Mouse (Mus musculus): ENCODE data around the gene Nt5dc2.
A peak's percentile ranks its signal among the peaks of the same experiment; 100 is the strongest.

The Nt5dc2 gene

DNA sequence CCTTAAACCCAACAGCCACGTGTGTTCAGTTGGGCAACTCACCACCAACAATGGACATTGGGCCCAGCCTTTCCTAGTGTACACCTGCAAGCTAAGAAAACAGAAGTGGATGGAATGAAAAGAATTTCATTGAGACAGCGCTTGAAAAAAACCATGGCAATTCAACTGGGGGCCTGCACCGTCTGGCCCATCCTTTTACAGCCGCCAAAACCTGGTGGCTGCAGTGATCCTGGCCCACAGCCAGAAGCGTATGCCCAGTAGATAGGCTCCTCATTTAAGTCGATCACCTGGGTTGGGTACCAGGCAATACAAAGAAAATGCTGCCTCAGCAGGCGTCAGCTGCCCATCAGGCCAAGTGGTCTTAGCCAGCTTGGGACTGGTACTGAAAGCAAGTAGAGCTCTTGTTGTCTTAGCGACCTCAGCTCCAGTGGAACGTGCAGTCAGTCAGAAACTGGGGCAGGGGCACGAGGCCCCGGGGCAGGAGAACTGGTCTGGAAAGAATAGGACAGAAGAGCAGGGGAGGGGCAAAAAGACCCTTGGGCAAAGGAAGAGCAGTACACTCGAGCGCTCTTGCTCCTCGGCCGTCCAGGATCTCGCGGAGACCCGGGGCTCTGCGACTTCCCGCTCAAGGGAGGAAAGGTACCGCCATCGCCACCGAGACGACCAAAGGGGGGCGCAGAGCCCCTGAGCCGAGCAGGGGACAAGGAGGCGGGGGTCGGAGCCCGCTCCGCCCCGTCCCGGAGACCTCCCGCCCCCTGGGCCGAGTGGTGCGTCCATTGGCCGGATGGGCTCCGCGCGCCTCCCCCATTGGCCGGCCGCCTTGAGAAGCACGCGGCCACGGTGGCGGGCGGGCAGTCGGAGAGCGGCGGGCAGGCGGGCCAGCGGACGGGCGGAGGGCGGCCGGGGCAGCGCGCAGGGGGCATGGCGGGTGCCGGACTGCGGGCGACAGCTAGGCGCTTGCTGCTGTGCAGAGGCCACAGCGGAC lies at the start of gene Nt5dc2:
Nt5dc2 (plus strand) TSS at position 818 of the 985 bp plus-strand sequence.
- peak; percentile 14 to 51 for DNase-seq (ENCODE audit: low read depth in 1 of 2, low spot score in 2 of 2)

- no peak for DNase-seq (ENCODE audit: low read depth in 1 of 2, low spot score in 2 of 2)
These were observed 49.7 kb upstream of the Nt5dc2 start for GRCm38 (mm10) chr14:31081147-31081546.

DNA sequence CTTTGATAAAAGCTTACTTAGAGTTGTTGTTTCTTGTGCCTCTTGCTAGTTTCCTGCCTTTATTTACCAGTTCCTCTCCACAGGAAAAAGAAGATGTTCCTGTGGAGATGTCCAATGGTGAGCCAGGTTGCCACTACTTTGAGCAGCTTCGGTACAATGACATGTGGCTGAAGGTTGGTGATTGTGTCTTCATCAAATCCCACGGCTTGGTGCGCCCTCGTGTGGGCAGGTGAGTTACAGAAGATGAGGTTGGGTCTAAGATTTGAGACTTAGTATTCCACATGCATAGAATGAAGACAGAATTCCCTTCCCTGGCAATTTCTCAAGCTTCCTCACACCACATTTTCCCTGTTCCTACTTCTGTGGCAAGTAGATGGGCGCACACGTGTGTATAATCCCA lies 43.4 kb upstream of the Nt5dc2 start:
- no peak for DNase-seq (ENCODE audit: low read depth in 1 of 2, low spot score in 2 of 2)

DNA sequence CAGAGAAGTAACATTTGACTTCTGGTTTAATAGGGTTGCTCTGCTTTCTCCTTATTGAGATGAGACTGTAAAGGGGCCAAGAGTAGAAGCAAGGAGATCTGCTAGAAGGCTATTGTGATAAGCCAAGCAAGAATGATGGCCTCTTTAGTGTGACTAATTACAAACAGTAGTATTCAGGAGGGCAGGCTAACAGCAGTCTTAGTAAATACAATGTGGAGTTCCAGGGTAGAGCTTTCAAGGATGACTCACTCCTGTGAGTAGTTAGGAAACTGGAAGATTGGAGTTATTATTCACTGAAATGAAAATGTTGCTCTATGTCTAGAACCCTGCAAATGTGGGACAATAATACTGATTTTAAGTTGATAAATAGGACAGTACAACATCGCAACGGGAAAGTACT lies 42.3 kb upstream of the Nt5dc2 start:
- DNase-seq (ENCODE audit: low read depth in 1 of 2, low spot score in 2 of 2), result no peak

DNA sequence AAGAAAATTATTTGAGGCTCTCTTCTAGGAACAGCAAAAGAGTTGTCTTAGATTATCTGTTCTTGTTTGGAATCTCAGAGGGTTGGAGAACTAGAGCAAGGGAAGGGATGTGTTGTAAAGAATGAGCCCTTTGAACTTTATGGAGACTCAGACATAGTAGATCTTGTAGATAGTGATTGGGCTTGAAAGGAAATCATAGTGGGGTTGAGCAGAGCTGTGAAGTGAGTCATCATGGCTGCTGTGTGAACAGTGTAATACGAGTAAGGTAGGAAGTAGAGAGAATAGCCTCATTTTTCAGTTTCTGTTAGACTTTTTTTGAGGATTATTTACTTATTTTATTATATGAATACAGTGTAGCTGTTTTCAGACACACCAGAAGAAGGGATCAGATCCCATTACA lies 40.9 kb upstream of the Nt5dc2 start:
- DNase-seq (ENCODE audit: low read depth in 1 of 2, low spot score in 2 of 2), result no peak

DNA sequence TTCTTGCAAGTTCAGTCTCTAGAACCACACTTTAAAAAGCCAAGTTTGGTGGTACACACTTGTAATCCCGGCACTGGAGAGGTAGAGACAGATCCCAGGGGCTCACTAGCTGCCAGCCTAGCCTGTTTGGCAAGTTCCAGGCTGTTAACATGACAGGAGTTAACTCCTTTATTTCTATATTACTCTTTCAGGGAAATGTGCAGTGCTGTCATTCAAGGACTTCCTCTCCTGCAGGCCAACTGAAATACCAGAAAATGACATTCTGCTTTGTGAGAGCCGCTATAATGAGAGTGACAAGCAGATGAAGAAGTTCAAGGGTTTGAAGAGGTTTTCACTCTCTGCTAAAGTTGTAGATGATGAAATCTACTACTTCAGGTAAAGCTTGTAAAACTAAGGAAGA lies 25.7 kb upstream of the Nt5dc2 start:
- no peak for DNase-seq (ENCODE audit: low read depth in 1 of 2, low spot score in 2 of 2)

DNA sequence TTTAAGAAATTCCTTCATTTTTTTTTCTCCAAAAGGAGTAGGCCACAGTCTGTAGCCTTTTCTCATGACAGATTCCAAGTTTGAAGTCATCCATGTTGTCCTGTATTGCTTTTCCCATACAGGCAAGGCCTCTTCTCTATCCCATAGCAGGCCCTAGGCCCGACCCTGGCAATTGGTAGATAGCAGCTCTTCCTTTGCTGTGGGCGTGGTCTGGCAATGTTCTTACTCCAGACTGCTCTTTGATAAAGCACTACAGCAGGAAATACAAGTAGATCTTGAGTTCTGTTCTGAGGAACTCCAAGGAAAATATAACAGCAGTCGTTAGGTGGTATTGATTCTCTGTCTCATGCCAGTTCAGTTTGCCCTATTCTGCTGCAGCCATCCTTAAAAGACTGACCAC lies 20.2 kb upstream of the Nt5dc2 start:
- DNase-seq (ENCODE audit: low read depth in 1 of 2, low spot score in 2 of 2), result no peak

- DNase-seq (ENCODE audit: low read depth in 1 of 2, low spot score in 2 of 2), result no peak
These were observed 18.7 kb upstream of the Nt5dc2 start for GRCm38 (mm10) chr14:31112187-31112586.

DNA sequence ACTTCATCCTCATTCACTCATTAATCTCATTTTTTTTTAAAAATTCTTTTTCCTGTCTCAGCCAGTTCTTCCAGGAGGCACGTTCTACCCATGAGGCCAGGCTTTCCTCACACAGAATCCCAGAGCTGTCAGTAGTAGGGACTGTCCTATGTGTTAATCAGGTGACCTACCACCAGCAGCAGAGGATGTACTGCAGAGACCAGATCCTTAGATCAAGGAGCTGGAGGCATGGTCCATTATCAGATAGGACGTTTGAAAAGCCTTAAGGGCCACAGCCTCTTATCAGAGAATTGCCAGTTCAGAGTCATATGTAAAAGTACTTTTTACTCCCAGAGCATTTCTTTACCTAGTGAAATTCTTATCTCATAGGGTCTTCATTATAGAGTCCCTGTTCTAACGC lies 16.8 kb upstream of the Nt5dc2 start:
- DNase-seq (ENCODE audit: low read depth in 1 of 2, low spot score in 2 of 2), result no peak

DNA sequence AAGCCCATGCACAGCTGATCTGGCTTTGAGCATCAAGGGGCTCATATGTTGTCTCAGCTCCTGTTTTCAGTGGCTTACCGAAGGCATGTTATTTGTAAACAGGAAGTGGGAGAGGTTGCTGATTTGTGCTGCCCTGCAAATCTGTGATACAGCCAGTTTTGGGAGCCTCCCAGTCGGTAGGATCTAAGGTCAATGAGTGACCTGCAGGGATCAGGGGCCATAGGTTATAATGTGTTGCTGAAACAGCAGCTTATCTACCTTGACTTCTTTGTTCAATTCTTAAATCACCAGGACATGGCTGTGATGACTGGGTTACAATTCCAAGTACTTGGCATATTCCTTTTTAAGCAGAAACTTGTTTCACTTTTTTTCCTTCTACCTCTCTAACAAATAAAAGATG lies 15.3 kb upstream of the Nt5dc2 start:
- no peak for DNase-seq (ENCODE audit: low read depth in 1 of 2, low spot score in 2 of 2)

DNA sequence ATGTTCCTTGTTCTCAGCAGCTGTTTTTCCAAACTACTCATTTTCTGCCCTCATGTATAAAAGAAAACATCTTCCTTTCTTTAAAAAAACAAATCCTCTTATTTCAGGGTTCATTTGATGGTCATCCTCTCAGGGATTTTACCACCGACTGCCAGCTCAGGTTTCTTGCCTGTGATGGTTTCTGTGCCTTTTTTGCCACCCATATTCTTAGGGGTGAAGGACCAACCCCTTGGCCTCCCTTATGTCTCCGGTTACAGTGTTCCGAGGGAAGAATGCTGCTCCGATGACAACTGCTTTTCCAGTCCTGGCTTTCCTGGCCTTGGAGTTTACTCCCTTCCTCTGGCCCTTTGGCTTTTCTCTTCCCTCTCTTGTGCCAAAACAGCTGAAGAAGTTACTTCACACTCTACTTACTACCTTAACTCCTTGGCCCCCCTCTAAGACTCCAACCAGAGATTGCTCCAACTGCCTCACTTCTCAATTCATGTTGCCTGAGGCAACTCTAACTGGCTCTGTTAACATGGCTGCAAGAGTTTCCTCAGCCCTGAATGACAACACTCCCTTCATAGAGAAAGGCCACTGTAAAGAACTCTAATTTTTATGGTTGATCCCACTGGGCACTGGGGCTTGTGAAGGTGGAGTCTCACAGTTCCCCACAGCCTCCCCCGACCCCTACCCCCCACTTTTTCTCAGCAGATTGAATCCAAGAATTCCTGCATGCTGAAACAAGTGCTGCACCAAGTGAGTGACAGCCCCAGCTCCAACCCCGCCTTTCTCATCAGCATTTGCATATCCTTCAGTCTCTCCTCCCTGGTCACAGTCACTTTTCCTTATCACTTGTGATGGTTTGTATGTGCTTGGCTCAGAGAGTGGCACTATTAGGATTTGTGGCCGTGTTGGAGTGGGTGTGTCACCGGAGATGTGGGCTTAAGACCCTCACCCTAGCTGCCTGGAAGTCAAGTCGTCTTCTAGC lies 5.5 kb upstream of the Nt5dc2 start:
- no peak for DNase-seq (ENCODE audit: low read depth in 1 of 2, low spot score in 2 of 2)

DNA sequence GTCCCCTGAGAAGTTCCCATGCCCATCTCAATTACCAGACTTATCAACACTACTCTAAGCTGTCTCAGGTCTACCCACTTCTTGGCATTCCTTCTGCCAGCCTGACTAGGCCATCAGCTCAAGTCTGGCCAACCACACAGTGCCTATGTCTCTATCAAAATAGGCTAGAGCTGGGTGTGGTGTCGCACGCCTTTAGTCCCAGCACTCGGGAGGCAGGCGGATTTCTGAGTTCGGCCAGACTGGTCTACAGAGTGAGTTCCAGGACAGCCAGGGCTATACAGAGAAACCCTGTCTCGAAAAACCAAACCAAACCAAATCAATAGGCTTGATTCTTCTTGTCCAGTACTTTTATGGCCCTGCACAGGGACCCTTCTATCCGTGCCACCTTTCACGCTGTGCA lies 4.0 kb upstream of the Nt5dc2 start:
- no peak for DNase-seq (ENCODE audit: low read depth in 1 of 2, low spot score in 2 of 2)

GRCm38 (mm10) chr14:31128101-31128825 lies 2.6 kb upstream of the Nt5dc2 start:
- peak; percentile 12 to 49 for DNase-seq (ENCODE audit: low read depth in 1 of 2, low spot score in 2 of 2)

GRCm38 (mm10) chr14:31128826-31129219 lies 2.0 kb upstream of the Nt5dc2 start, which contains the start of gene Smim4:
Gene Smim4, minus strand, starts transcription at chr14:31128956.
- peak; percentile 88 to 91 for DNase-seq (ENCODE audit: low read depth in 1 of 2, low spot score in 2 of 2)

DNA sequence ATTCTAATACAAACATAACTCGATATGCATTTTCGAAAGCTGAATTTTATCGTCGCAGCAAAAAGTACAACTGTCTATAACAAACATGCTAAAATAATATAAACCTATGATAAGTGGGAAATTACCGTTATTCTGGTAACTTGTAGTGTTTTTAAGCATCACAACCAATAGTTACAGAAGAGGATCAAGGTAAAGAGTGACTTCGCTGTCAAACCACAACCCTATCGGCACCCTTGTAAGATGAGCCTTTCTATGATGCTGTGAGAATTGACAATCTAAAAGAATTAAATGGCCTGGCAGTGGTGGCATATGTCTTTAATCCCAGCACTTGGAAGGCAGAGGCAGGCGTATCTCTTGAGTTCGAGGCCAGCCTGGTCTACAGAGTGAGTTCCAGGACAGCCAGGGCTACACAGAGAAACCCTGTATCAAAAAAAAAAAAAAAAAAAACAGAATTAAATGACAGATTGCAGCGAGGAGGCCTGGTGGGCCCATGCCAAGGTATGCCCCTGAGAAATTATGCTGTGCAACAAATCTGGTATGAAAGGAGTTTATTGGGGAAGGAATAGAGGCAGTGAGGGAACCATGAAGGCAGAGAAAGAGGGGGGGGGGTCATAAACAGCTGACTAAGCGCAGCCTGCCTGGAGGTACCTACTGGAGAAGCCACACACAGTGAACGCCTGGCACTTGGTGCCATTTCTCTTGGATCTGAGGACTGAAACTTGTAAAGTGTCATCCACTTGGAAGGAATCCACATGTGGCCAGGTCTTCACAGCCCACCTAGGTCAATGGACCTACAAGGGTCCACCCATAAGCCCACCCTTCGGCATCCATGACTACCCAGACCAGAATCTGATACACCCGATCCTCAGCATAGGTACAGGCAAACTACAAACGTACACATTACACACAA lies 1.3 kb upstream of the Nt5dc2 start:
- no peak for DNase-seq (ENCODE audit: low read depth in 1 of 2, low spot score in 2 of 2)

- no peak for DNase-seq (ENCODE audit: low read depth in 1 of 2, low spot score in 2 of 2)
These were observed 494 bp downstream of the Nt5dc2 start for GRCm38 (mm10) chr14:31131272-31131821.

DNA sequence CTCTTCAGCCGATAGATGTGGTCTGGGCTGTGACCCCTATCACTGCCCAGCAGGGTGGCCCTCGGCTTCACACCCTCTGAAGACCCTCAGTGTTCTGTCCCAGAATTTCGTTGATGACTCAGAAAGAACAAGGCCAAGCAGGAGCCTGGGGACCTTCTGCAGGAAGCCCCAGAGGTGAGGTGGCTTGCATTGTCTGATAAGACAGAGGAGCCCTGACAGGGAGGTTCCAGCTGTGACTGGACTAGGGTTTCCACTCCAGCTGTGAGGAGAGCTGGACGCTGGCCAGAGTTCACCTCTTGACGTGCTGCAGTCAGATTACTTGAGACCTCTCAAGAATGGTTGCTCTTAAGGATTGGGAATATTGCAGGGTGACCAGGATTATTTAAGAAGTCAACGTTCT lies 1.2 kb downstream of the Nt5dc2 start:
- DNase-seq (ENCODE audit: low read depth in 1 of 2, low spot score in 2 of 2), result no peak

DNA sequence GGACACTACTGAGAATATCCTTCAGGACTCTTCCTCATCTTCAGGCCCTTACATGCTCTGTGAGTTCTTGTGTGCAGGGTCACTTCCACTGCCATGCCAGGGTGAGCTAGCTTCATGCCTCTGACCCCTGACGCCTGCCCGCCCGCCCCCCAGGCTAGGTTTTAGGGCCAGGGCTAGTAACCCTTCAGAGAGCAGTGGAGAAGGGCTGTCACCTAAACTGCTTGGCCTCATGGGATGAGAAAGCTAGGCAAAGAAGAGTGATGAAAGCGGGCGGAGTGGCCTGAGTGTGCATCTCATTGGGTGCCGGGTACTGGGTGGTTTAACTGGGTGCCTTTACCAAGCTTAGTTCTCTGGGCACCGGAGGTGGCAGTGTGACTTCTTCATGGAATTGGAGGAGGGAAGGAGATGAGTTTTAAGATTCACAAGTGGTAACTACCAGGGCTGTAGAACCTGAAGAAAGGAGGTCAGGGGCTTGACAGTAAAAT lies 1.7 kb downstream of the Nt5dc2 start:
- DNase-seq (ENCODE audit: low read depth in 1 of 2, low spot score in 2 of 2), result no peak

DNA sequence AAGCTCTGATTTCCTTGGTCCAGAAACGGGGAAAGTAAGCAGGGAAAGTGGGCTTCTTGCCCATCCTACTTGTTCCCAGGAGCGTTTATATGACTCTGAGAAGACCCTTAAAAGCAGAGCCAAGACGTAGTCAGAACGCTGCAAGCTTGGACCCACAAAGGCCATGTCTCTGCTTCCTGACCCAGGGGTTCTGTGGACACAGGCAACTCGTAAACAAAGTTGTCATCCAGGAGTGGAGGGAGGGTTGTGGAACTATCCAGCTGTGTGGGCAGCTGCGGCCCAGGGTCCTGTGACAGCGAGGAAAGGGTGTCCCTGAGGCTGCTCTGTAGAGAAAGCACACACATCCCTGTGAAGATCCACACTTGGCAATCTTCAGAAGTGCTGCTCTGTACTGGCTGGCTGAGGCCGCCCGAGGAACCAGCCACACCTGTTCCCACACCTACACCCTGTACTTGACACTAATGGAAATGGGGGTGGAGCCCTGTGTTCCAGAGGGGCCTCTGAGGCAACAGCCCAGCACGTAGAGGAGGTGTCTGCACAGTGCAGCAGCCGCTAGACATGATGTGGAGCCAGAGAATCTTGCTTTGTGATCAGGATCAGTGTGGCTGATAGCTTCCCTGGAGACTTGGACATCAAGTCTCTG lies 2.3 kb downstream of the Nt5dc2 start:
- no peak for DNase-seq (ENCODE audit: low read depth in 1 of 2, low spot score in 2 of 2)
